Mouse (Mus musculus) hindbrain, embryonic 11.5 days (tissue): ENCODE results near the gene 3110082I17Rik. TPM values are rescaled to one million over a fixed set of nuclear protein-coding genes. Genes with fewer than 3 reads are reported as not detected.

Source experiments
- ATAC-seq: fragments of 200-750 bp; cut with Nextera tagmentation; 2 replicates; pipeline ENCODE4 v1.8.0; 2017; ENCODE audit warnings: mild to moderate bottlenecking, moderate TSS enrichment, moderate library complexity; ENCODE audit not compliant: low FRiP score
- DNase-seq: peaks from one replicate; pipeline ENCODE4 v3.0.0-alpha.2; 2015; ENCODE audit warnings: low spot score
- H3K27ac ChIP-seq: fragments of 300-500 bp; sonication (generic); 2 replicates; pipeline ENCODE4 v1.5.1; 2014; ENCODE audit warnings: mild to moderate bottlenecking, low read depth, low read length
- H3K27me3 ChIP-seq: fragments of 300-500 bp; sonication (generic); 2 replicates; pipeline ENCODE4 v1.6.1; 2014; ENCODE audit warnings: mild to moderate bottlenecking, low read length, moderate library complexity, mixed read lengths; ENCODE audit not compliant: control insufficient read depth, insufficient read depth
- H3K36me3 ChIP-seq: fragments of 300-500 bp; sonication (generic); 2 replicates; pipeline ENCODE4 v1.6.1; 2014; ENCODE audit warnings: mild to moderate bottlenecking, low read length, moderate library complexity, mixed read lengths; ENCODE audit not compliant: control insufficient read depth, insufficient read depth
- H3K4me1 ChIP-seq: fragments of 300-500 bp; sonication (generic); replicated peaks from 2 replicates; pipeline ENCODE4 v1.6.1; 2014; ENCODE audit warnings: low read length, mixed read lengths; ENCODE audit not compliant: control insufficient read depth, insufficient read depth
- H3K4me2 ChIP-seq: fragments of 300-500 bp; sonication (generic); replicated peaks from 2 replicates; pipeline ENCODE4 v1.6.1; 2014; ENCODE audit warnings: mild to moderate bottlenecking, low read depth, low read length
- H3K4me3 ChIP-seq: fragments of 300-500 bp; sonication (generic); 2 replicates; pipeline ENCODE4 v1.5.1; 2014; ENCODE audit warnings: low read depth, low read length
- H3K9ac ChIP-seq: fragments of 300-500 bp; sonication (generic); 2 replicates; pipeline ENCODE4 v1.6.1; 2014; ENCODE audit warnings: low read depth, low read length
- H3K9me3 ChIP-seq: fragments of 300-500 bp; sonication (generic); 2 replicates; pipeline ENCODE4 v1.6.1; 2016; ENCODE audit warnings: low read length; ENCODE audit not compliant: control insufficient read depth
- WGBS: fragments of 180-500 bp; shearing (Covaris S2); extraction: QIAGEN DNeasy Blood & Tissue Kit; methylation state at CpG from one replicate; pipeline ENCODE4 v1.1.7; 2014; 5-methylcytosine and 5-hydroxymethylcytosine counted together
- polyA plus RNA-seq: library from polyadenylated mRNA; unstranded; fragments of >200 nt; fragmentation: Nextera tagmentation; extraction: Ambion mirVana; gene quantifications from 2 replicates; pipeline ENCODE4 v1.2.1, GENCODE M21; 2014

3110082I17Rik gene
- polyA plus RNA-seq: 29.2 and 31.2 TPM in 2 replicates

DNA sequence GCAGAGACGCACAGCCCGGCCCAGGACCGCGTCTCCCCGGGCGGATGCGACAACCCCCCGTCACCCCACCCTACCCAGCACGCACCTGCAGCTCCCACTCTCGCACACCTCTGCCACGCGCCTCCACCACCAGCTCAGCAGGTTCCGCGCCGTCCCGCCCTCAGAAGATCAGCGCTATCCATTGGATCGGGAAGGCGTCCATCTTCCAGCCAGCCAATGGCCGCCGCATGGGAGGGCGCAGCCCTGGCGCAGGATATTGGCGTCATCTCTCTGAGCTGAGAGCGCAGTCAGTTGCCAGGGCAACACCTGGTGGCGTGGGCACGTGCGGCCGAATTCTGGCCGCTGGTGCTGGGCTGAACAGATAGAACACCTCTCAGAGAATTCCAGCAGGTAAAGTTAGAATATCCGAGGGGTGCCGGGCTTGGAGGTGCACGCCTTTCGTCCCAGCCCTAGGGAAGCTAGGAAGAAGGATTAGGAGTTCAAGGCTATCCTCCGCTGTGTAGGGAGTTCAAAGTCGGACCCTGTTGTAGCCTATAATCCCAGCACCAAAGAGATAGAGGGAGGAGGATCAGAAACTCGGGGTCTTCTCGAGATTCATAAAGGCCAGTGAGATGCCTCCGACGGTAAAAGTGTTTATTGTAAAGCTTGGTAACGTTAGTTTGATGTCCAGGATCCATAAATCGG, at the start of gene 3110082I17Rik:
TSS of gene 3110082I17Rik (minus strand) at position 144 of the 684 bp plus-strand sequence.
- Histone ChIP-seq H3K4me3 (peak within 1 kb of the TSS; percentile 70), H3K27ac (no peak within 1 kb of the TSS), H3K36me3 (no peaks in the 10 kb centered on the region), H3K4me1 (no peaks in the 10 kb centered on the region; the same call in 1 of the 2 replicates), H3K4me2 (peak within 1 kb of the TSS; percentile 80), H3K27me3 (no peaks in the 10 kb centered on the region), H3K9ac (peak within 1 kb of the TSS; percentile 49; the same call in 1 of the 2 replicates), H3K9me3 (no peaks in the 10 kb centered on the region)
- ATAC-seq: peak; percentile 98
- DNase-seq: peak; percentile 99
- WGBS: 4% methylated on average over 42 of the region's 42 CpGs

DNA sequence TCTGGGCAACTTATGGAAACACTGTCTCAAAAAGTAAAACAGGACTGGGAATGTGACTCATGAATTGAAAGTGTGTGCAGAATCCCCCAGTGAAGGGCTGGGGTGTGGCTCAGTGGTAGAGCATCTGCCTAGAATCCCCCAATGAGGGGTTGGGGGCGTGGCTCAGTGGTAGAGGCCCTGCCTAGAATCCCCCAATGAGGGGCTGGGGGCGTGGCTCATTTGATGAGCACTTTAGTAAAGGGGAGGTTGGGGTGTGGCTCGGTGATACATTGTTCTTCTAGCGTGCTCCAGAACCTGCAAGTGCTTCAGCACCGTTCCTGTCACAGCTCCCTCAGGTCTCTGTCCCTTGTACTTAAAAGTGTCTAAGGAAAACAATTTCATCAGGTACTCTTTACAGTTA, 45.9 kb upstream of the 3110082I17Rik start:
- ATAC-seq (no peak), DNase-seq (no peak)
- Histone ChIP-seq H3K9me3 (no peaks in the 10 kb centered on the region), H3K27ac (no peak overlapping the region), H3K4me1 (no peaks in the 10 kb centered on the region), H3K9ac (no peak overlapping the region), H3K27me3 (peaks cover 5% of the 10 kb centered on the region), H3K36me3 (no peaks in the 10 kb centered on the region), H3K4me2 (no peak overlapping the region), H3K4me3 (no peak overlapping the region)
- WGBS: 22% methylated on average over 5 of the region's 5 CpGs

DNA sequence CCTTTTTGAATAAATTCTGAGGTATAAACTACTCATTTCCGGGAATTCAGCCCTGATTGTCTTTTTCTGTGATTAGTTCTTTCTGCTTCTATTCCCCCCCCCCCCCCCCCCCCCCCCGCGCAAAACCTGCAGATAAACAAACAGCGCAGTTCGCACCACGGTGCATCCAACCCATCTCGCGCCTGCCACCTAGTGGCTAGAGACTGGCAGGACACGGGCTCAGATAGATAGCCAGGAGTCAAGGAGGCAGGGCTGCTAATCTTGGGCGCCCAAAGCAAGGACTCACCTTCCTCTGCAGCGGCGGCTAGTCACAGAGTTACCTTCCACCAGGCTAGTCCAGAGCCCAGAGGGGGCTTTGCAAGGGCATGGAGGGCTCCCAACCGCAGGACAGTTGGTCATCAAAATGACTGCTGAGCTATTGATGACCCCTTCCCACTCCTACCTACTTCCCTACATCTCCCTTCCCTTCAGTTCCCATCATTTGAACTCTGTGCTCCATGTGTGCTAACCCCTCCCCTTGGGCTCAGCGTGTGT, 44.8 kb upstream of the 3110082I17Rik start:
- H3K27me3 ChIP-seq: peaks cover 2% of the 10 kb centered on the region; the same call in 1 of the 2 replicates
- H3K4me2 ChIP-seq: no peak overlapping the region
- H3K36me3 ChIP-seq: no peaks in the 10 kb centered on the region
- no peak for ATAC-seq
- WGBS: 10% methylated on average over 12 of the region's 14 CpGs
- H3K27ac ChIP-seq: no peak overlapping the region
- no peaks in the 10 kb centered on the region for H3K9me3 ChIP-seq
- DNase-seq: peak; percentile 86
- H3K4me3 ChIP-seq: no peak overlapping the region
- H3K4me1 ChIP-seq: no peaks in the 10 kb centered on the region
- no peak overlapping the region for H3K9ac ChIP-seq

DNA sequence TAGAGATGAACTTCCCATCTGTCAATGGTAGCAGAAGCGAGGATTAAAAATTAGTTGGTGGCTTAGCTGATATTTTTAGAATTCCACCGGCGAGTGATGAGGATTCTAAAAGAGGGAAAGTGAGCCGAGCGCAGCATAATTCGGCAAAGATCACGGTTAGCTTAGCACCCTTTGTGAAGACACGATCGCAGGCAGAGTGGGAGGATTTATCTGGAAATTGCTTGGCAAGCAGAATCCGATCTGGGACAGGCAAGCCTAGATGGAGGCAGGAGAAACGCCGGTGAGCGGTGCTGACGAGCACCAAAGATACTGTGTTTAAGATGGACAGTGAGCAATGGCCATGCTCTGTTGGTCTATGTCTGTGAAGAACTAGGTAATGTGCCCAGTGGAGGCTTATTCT, 42.0 kb upstream of the 3110082I17Rik start:
- H3K4me1 ChIP-seq: no peaks in the 10 kb centered on the region

DNA sequence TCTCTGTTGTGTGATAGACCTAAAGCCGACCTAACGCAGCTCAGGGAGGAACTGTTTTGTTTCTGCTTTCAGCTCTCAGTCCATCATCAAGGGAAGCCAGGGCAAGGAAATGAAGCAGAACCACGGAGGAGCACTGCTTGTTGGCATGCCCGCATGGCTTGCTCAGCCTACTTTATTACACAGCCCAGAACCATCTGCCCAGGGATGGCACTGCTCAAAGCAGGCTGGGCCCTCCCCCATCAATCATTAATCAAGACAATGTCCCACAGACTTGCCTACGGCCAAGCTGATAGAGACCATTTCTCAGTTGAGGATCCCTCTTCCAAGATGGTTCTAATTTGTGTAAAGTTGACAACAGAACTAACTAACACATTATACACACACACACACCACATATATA, 38.5 kb upstream of the 3110082I17Rik start:
- Histone ChIP-seq H3K36me3 (no peaks in the 10 kb centered on the region), H3K27me3 (no peaks in the 10 kb centered on the region), H3K27ac (no peak overlapping the region), H3K9me3 (no peaks in the 10 kb centered on the region), H3K4me3 (no peak overlapping the region), H3K4me1 (no peaks in the 10 kb centered on the region), H3K4me2 (no peak overlapping the region), H3K9ac (no peak overlapping the region)
- ATAC-seq (no peak), DNase-seq (no peak)
- WGBS: 70% methylated on average over 5 of the region's 5 CpGs

More for the DNA sequence above, 42.0 kb upstream of the 3110082I17Rik start:
- Histone ChIP-seq H3K9ac (no peak overlapping the region), H3K4me2 (no peak overlapping the region), H3K27me3 (no peaks in the 10 kb centered on the region), H3K27ac (no peak overlapping the region), H3K4me3 (no peak overlapping the region), H3K36me3 (no peaks in the 10 kb centered on the region), H3K9me3 (no peaks in the 10 kb centered on the region)
- WGBS: 86% methylated on average over 14 of the region's 14 CpGs
- DNase-seq: no peak
- ATAC-seq: no peak

DNA sequence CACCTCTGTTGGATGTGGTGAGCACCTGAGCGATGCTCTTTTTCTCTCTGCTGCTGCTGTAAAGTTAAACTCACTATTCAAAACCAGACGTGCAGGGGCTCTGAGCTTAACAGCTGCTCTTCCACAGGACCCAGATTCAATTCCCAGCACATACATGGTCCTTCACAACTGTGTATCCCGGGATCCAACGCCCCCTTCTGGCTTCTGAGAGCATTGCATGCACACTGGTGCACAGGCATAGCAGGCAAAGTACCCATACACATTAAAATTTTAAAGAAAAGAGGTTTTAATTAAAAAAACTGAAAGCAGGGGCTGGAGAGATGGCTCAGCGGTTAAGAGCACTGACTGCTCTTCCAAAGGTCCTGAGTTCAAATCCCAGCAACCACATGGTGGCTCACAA, 36.6 kb upstream of the 3110082I17Rik start:
- Histone ChIP-seq H3K9me3 (no peaks in the 10 kb centered on the region), H3K27me3 (no peaks in the 10 kb centered on the region), H3K36me3 (no peaks in the 10 kb centered on the region), H3K4me2 (no peak overlapping the region), H3K27ac (no peak overlapping the region), H3K9ac (no peak overlapping the region), H3K4me3 (no peak overlapping the region), H3K4me1 (no peaks in the 10 kb centered on the region)
- no peak for DNase-seq
- 57% methylated on average over 5 of the region's 5 CpGs for WGBS
- no peak for ATAC-seq

DNA sequence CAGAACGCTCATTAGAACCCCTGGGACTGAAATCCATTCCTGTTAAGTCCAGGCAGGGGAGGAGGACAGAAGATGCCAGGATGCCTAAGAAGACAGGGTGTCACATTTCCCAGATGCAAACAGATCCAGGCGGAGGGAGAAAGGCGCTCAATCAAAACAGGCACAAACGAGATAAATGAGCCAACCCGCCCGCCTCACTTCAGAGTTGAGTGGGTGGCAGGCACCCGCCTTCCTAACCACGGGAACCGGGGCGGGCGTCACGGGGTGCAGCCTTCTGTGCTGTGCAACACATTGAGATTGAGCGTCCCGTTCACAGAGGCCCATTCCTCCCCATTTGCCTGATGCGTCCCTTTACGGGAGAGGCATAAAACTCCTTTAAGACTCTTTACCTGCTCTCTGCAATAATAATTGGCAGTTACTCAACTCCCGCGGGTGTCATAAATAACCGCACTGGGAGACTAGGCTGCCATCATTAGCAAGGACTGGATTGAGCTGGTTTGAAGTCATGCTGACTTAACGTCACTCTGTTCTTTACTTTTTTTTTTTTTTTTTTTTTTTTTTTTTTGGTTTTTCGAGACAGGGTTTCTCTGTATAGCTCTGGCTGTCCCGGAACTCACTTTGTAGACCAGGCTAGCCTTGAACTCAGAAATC, 34.8 kb upstream of the 3110082I17Rik start:
- Histone ChIP-seq H3K9ac (no peak overlapping the region), H3K4me3 (no peak overlapping the region), H3K4me1 (no peaks in the 10 kb centered on the region), H3K27ac (no peak overlapping the region), H3K27me3 (no peaks in the 10 kb centered on the region), H3K36me3 (no peaks in the 10 kb centered on the region), H3K9me3 (no peaks in the 10 kb centered on the region), H3K4me2 (no peak overlapping the region)
- DNase-seq: no peak
- no peak for ATAC-seq
- WGBS: 63% methylated on average over 22 of the region's 22 CpGs

DNA sequence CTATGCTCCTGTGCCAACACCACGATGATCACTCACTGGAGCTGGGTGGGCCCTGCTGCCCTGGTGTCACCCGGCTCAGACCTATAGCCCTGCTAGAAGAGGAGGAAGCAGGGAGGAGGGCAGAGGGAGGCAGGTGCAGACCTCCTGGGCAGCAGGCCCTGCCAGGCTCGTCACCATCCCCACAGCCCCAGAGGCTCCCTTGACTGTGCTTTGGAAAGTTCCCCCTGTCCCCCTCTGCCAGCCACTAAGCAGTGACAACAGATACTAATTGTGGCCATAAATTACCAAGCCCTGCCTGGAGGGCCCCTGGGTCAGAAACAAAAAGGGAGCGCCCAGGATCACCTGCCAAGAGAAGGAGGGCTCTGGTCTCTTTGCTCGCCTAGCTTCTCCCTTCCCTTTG, 33.4 kb upstream of the 3110082I17Rik start:
- ATAC-seq (no peak), DNase-seq (no peak)
- no peaks in the 10 kb centered on the region for H3K36me3 ChIP-seq
- H3K4me1 ChIP-seq: no peaks in the 10 kb centered on the region
- no peak overlapping the region for H3K27ac ChIP-seq
- H3K4me2 ChIP-seq: no peak overlapping the region
- H3K27me3 ChIP-seq: no peaks in the 10 kb centered on the region
- no peak overlapping the region for H3K9ac ChIP-seq
- 66% methylated on average over 4 of the region's 5 CpGs for WGBS
- no peaks in the 10 kb centered on the region for H3K9me3 ChIP-seq
- no peak overlapping the region for H3K4me3 ChIP-seq
